Comparison of ENCODE assay signal across 25 mouse cellular contexts in genomic region chr3:153834071-153834470, GRCm38 (mm10). TPM values are rescaled to one million over a fixed set of nuclear protein-coding genes. Genes with fewer than 3 reads are reported as not detected.
DNase-seq lines count a peak whose midpoint lies in the region; ATAC-seq and TF ChIP-seq lines count a peak whose summit lies in the region.
"Had no signal": no experiment of that assay in that cellular context is flagged by ENCODE, and none has a peak within 500 bp of the region (broad histone marks: within the 10 kb centered on the region; RNA-seq: fewer than 3 reads in every experiment).

No protein-coding gene starts in this region.

- H3K36me3 ChIP-seq in heart, embryonic 10.5 days: no peaks in the 10 kb centered on the region
- no peaks in the 10 kb centered on the region for H3K36me3 ChIP-seq in liver, embryonic 12.5 days
- H3K36me3 ChIP-seq in liver, postnatal 0 days (replicated peaks; ENCODE audit: insufficient read depth, low read length): no peaks in the 10 kb centered on the region
- no peaks in the 10 kb centered on the region for H3K36me3 ChIP-seq in liver, embryonic 15.5 days (replicated peaks)
- H3K36me3 ChIP-seq: embryonic facial prominence, embryonic 13.5 days; embryonic facial prominence, embryonic 15.5 days; forebrain, embryonic 10.5 days; forebrain, embryonic 12.5 days had no signal

- H3K9ac ChIP-seq in liver, embryonic 12.5 days: no peak overlapping the region
- no peak overlapping the region for H3K9ac ChIP-seq in liver, postnatal 0 days (replicated peaks)
- H3K9ac ChIP-seq in liver, embryonic 15.5 days: no peak overlapping the region
- H3K9ac ChIP-seq: embryonic facial prominence, embryonic 13.5 days; embryonic facial prominence, embryonic 15.5 days; forebrain, embryonic 12.5 days had no signal

- no peak overlapping the region for H3K27ac ChIP-seq in heart, embryonic 10.5 days
- H3K27ac ChIP-seq in liver, embryonic 12.5 days: peak overlapping the region; percentile 34; the same call in 1 of the 2 replicates
- H3K27ac ChIP-seq in liver, postnatal 0 days (ENCODE audit: low read depth): no peak overlapping the region
- H3K27ac ChIP-seq in liver, embryonic 15.5 days (replicated peaks): 0 out of 2 replicates have a peak overlapping the region, but pooled peaks have one; percentile 42
- H3K27ac ChIP-seq: embryonic facial prominence, embryonic 13.5 days; embryonic facial prominence, embryonic 15.5 days; forebrain, embryonic 10.5 days; forebrain, embryonic 12.5 days had no signal

- peaks cover 17% of the 10 kb centered on the region for H3K4me1 ChIP-seq in heart, embryonic 10.5 days
- H3K4me1 ChIP-seq in liver, embryonic 12.5 days: peaks cover 71% of the 10 kb centered on the region
- H3K4me1 ChIP-seq in liver, postnatal 0 days (ENCODE audit: insufficient read depth): peaks cover 18% of the 10 kb centered on the region
- H3K4me1 ChIP-seq in liver, embryonic 15.5 days (replicated peaks): peaks cover 68% of the 10 kb centered on the region
- H3K4me1 ChIP-seq: embryonic facial prominence, embryonic 15.5 days; forebrain, embryonic 12.5 days had no signal

- H3K9me3 ChIP-seq in heart, embryonic 10.5 days: no peaks in the 10 kb centered on the region
- H3K9me3 ChIP-seq in liver, embryonic 12.5 days (replicated peaks): peaks cover 6% of the 10 kb centered on the region; the same call in 1 of the 2 replicates
- H3K9me3 ChIP-seq in liver, postnatal 0 days (ENCODE audit: low read length): no peaks in the 10 kb centered on the region
- H3K9me3 ChIP-seq in liver, embryonic 15.5 days (replicated peaks): no peaks in the 10 kb centered on the region
- H3K9me3 ChIP-seq: embryonic facial prominence, embryonic 13.5 days; embryonic facial prominence, embryonic 15.5 days; forebrain, embryonic 10.5 days; forebrain, embryonic 12.5 days had no signal

- no peak overlapping the region for H3K4me2 ChIP-seq in liver, embryonic 12.5 days
- H3K4me2 ChIP-seq in liver, postnatal 0 days (ENCODE audit: low read depth, low read length): no peak overlapping the region
- no peak overlapping the region for H3K4me2 ChIP-seq in liver, embryonic 15.5 days
- H3K4me2 ChIP-seq: embryonic facial prominence, embryonic 13.5 days; embryonic facial prominence, embryonic 15.5 days; forebrain, embryonic 12.5 days had no signal

- H3K4me3 ChIP-seq in heart, embryonic 10.5 days: no peak overlapping the region
- H3K4me3 ChIP-seq in liver, embryonic 12.5 days: no peak overlapping the region
- no peak overlapping the region for H3K4me3 ChIP-seq in liver, postnatal 0 days (ENCODE audit: low read depth, low read length)
- no peak overlapping the region for H3K4me3 ChIP-seq in liver, embryonic 15.5 days (replicated peaks)
- H3K4me3 ChIP-seq: embryonic facial prominence, embryonic 13.5 days; embryonic facial prominence, embryonic 15.5 days; erythroblast, embryonic 14.5 days; forebrain, embryonic 10.5 days; forebrain, embryonic 12.5 days had no signal

- TF ChIP-seq EP300 in liver, postnatal 0 days (IDR thresholded peaks at IDR 0.05; ENCODE audit: low read depth): no peak

- intact Hi-C loops in heart, postnatal 36 days (cut with DNase I): no loop called here

- no peak for ATAC-seq in liver, embryonic 12.5 days
- ATAC-seq in liver, postnatal 0 days: no peak
- no peak for ATAC-seq in liver, embryonic 15.5 days (ENCODE audit: insufficient read depth)
- ATAC-seq: forebrain, embryonic 14.5 days had no signal

- H3K27me3 ChIP-seq in heart, embryonic 10.5 days (ENCODE audit: insufficient read depth, poor library complexity, severe bottlenecking): peaks cover 14% of the 10 kb centered on the region
- no peaks in the 10 kb centered on the region for H3K27me3 ChIP-seq in liver, embryonic 12.5 days (replicated peaks)
- H3K27me3 ChIP-seq in liver, postnatal 0 days (ENCODE audit: insufficient read depth, low read length): no peaks in the 10 kb centered on the region
- no peaks in the 10 kb centered on the region for H3K27me3 ChIP-seq in liver, embryonic 15.5 days
- H3K27me3 ChIP-seq: embryonic facial prominence, embryonic 13.5 days; embryonic facial prominence, embryonic 15.5 days had no signal

- no peak for TF ChIP-seq CTCF in liver, postnatal 0 days (IDR thresholded peaks at IDR 0.05; ENCODE audit: low read depth)

- peak; percentile 68 for DNase-seq in heart, embryonic 10.5 days (ENCODE audit: low spot score)
- no peak for DNase-seq in heart, postnatal 36 days
- no peak for DNase-seq in liver, postnatal 0 days
- DNase-seq in kidney, postnatal 4 days: no peak
- no peak for DNase-seq in frontal cortex, postnatal 10 days (ENCODE audit: low spot score in 2 of 2)
- DNase-seq: adrenal gland, adult 2 months; adrenal gland, postnatal 10 days; adrenal gland, postnatal 25 days; cerebellum, adult 11 months; cerebellum, adult 18-20 months; cerebellum, adult 8-10 months; cerebellum, adult 9-11 months; cerebellum, postnatal 14 days; cerebellum, postnatal 36 days; embryo, embryonic 11 days had no signal

- WGBS in heart, embryonic 10.5 days: 87% methylated on average over 4 of the region's 4 CpGs
- WGBS in liver, embryonic 12.5 days (ENCODE audit: insufficient replicate concordance): 86% methylated on average over 4 of the region's 4 CpGs
- 88% methylated on average over 4 of the region's 4 CpGs for WGBS in liver, postnatal 0 days (ENCODE audit: insufficient replicate concordance)
- WGBS in liver, embryonic 15.5 days (ENCODE audit: insufficient replicate concordance): 91% methylated on average over 4 of the region's 4 CpGs

RNA-seq across cellular contexts. Expression of gene Asb17, which starts 9.9 kb away (rescaled TPM):
- polyA plus RNA-seq in heart, embryonic 10.5 days (2016; fragmentation: Nextera tagmentation; extraction: Ambion mirVana): 1.0 and 2.0 TPM in 2 replicates
- total RNA-seq in heart, postnatal 36 days (2021): not detected
- polyA plus RNA-seq in liver, embryonic 12.5 days (2016; fragmentation: Nextera tagmentation; extraction: Ambion mirVana): 5.3 and 6.4 TPM in 2 replicates
- 0.40 and 0.66 TPM in 2 replicates for polyA plus RNA-seq in liver, postnatal 0 days (2015; fragmentation: Nextera tagmentation; extraction: Ambion mirVana)
- polyA plus RNA-seq in liver, embryonic 15.5 days (2015; fragmentation: Nextera tagmentation; extraction: Ambion mirVana): 2.6 and 3.0 TPM in 2 replicates
- total RNA-seq: adrenal gland, adult 2 months; adrenal gland, postnatal 10 days; adrenal gland, postnatal 25 days; adrenal gland, postnatal 4 days; ES-E14 had no signal
- polyA plus RNA-seq: adrenal gland, adult 2 months; erythroblast, embryonic 14.5 days; forebrain, embryonic 12.5 days; forebrain, embryonic 14.5 days had no signal

Comparison
In these comparisons a context has a peak if more than half of its experiments do, and no peak if none do; other contexts are left out.
1. H3K27ac ChIP-seq: peak in liver, embryonic 12.5 days (single experiment) and liver, embryonic 15.5 days (single experiment); none in heart, embryonic 10.5 days (single experiment) and liver, postnatal 0 days (single experiment).